Mouse (Mus musculus) spleen, adult 2 months (tissue): ENCODE results near the gene Fgfr2. TPM values are rescaled to one million over a fixed set of nuclear protein-coding genes. Genes with fewer than 3 reads are reported as not detected.
A peak's percentile ranks its signal among the peaks of the same experiment; 100 is the strongest.

ENCODE experiments used
- DNase-seq, 2 experiments: peaks; one replicate each; pipeline versions ENCODE4 v3.0.0 to v3.0.0-alpha.2; 2012 to 2021; ENCODE audit warnings: low spot score in 2 of 2, low read depth in 1 of 2
- H3K27ac ChIP-seq: fragments of 200-500 bp; 2 replicates; pipeline ENCODE4 v1.5.1; 2012; ENCODE audit warnings: low read length, inconsistent platforms; ENCODE audit not compliant: insufficient read depth
- H3K27me3 ChIP-seq: fragments of 200-500 bp; 2 replicates; pipeline ENCODE4 v1.6.1; 2012; ENCODE audit warnings: mild to moderate bottlenecking, moderate library complexity, low read length, inconsistent platforms; ENCODE audit not compliant: control insufficient read depth, insufficient read depth
- H3K36me3 ChIP-seq: fragments of 200-500 bp; 2 replicates; pipeline ENCODE4 v1.6.1; 2012; ENCODE audit warnings: mild to moderate bottlenecking, low read length, inconsistent platforms; ENCODE audit not compliant: control insufficient read depth, insufficient read depth
- H3K4me1 ChIP-seq: fragments of 200-500 bp; 2 replicates; pipeline ENCODE4 v1.6.1; 2011; ENCODE audit warnings: inconsistent platforms; ENCODE audit not compliant: control insufficient read depth, insufficient read depth, insufficient read length
- H3K4me3 ChIP-seq: fragments of 200-500 bp; 2 replicates; pipeline ENCODE4 v1.5.1; 2011; ENCODE audit warnings: mild to moderate bottlenecking, inconsistent platforms; ENCODE audit not compliant: insufficient read depth, insufficient read length; ENCODE audit errors: extremely low read depth
- CTCF ChIP-seq: fragments of 200-500 bp; IDR thresholded peaks from 2 replicates; pipeline ENCODE4 v1.5.1; 2011; ENCODE audit warnings: mild to moderate bottlenecking, inconsistent platforms; ENCODE audit not compliant: insufficient read depth, insufficient read length, insufficient replicate concordance; ENCODE audit errors: extremely low read depth
- POLR2A ChIP-seq: fragments of 200-500 bp; IDR thresholded peaks from 2 replicates; pipeline ENCODE4 v1.6.1; 2011; ENCODE audit warnings: low read depth, low read length, inconsistent platforms
- WGBS: fragments of 180-500 bp; shearing (Covaris S2); methylation state at CpG from one replicate; pipeline ENCODE4 v1.1.7; 2018; 5-methylcytosine and 5-hydroxymethylcytosine counted together
- polyA plus RNA-seq: library from polyadenylated mRNA; depleted of rRNA; stranded (reverse); fragments of >200 nt; gene quantifications from 2 replicates; pipeline ENCODE4 v1.2.3, GENCODE M21; 2012

Fgfr2 gene
- polyA plus RNA-seq, 1 experiment, result 1.6 TPM

DNA sequence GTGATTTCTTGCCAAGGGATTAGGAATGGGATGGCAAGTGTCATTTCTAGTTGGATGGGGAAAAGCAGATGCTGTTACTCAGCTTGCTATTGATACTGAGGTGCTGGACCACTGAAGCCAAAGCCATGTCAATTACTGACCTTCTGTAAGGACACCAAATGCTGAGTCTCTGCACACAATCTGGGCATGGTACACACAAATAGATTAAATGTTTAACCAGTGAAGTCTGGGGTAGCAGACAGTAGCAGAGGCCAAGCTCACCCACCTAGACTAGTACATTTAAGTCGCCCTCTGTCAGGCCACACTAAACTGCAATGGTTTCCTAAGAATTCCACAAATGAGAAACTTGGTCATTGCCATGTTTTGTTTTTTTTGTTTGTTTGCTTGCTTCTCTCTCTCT lies 794.5 kb downstream of the Fgfr2 start:
- H3K27me3 ChIP-seq, result no peaks in the 10 kb centered on the region
- H3K4me3 ChIP-seq, result no peak overlapping the region
- no peak for TF ChIP-seq CTCF
- TF ChIP-seq POLR2A, result no peak
- peaks cover 18% of the 10 kb centered on the region; the same call in 1 of the 2 replicates for H3K4me1 ChIP-seq
- DNase-seq, result no peak
- no peaks in the 10 kb centered on the region for H3K36me3 ChIP-seq
- 84% methylated on average over 1 of the region's 1 CpGs for WGBS
- H3K27ac ChIP-seq, result no peak overlapping the region

DNA sequence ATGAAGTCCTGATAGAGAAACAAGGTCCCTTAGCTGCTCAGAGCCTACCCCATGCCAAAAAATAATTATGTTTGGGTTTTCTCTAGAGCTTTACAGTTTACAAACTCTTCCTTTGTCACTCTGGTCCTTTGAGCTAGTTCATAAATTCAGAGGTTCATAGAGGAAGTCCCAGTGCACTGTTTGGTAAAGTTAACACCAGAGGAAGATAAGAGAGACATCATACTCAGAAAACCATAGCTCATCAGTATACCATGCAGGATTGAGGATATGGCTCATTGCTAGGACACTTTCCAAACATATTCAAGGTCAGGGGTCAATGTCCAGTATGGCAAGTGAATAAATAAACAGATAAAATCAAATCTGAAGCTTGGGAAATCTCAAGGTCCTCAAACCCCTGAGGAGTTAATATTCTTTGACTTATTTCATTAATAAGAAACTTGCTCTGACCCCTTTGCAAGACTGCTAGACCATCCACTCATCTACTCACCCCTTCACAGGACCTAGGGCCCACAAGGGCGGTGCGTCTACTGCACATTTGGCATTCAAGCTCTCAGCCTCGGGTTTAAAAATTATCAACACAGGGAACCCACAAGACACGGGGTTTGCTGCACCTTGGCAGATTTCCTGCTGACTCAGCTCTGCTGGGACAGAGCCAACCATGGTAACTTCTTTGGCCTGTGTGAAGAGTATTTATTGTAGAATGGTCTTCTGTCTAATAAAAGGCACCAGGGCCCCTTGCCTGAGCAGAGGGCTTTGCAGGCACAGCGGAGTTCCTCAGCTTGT lies 797.4 kb downstream of the Fgfr2 start:
- Histone ChIP-seq H3K27me3 (no peaks in the 10 kb centered on the region), H3K36me3 (no peaks in the 10 kb centered on the region), H3K4me3 (no peak overlapping the region), H3K4me1 (peaks cover 30% of the 10 kb centered on the region), H3K27ac (no peak overlapping the region)
- TF ChIP-seq POLR2A (no peak), CTCF (no peak)
- 48% methylated on average over 5 of the region's 5 CpGs for WGBS
- DNase-seq, result no peak

DNA sequence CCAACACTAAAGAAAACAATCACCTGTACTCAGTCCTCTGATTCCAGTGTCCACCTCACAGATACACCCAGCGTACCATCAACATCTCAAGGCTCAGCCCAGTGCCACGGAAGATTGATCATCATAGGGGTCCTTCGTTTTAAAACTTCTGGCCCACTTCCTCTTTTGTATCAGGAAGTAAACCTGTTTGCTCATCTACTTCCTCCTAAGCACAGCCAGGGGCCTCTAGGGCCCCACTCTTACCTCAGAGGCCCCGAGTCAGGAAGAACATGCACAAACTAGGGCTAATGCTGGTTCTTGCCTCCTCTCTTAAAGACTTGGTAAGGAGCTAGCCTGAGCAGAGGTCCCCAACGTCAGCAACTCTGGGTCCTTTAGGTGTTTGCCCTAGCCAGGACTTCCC lies 799.7 kb downstream of the Fgfr2 start:
- H3K4me1 ChIP-seq, result peaks cover 32% of the 10 kb centered on the region
- 16% methylated on average over 5 of the region's 5 CpGs for whole genome bisulfite sequencing
- H3K36me3 ChIP-seq, result no peaks in the 10 kb centered on the region
- peak overlapping the region; percentile 98 for H3K27ac ChIP-seq
- H3K4me3 ChIP-seq, result peak overlapping the region; percentile 43
- TF ChIP-seq POLR2A (peak; percentile 42; the same call in 1 of the 2 replicates), CTCF (no peak)
- DNase-seq, result peak; percentile 67 to 81
- no peaks in the 10 kb centered on the region for H3K27me3 ChIP-seq

DNA sequence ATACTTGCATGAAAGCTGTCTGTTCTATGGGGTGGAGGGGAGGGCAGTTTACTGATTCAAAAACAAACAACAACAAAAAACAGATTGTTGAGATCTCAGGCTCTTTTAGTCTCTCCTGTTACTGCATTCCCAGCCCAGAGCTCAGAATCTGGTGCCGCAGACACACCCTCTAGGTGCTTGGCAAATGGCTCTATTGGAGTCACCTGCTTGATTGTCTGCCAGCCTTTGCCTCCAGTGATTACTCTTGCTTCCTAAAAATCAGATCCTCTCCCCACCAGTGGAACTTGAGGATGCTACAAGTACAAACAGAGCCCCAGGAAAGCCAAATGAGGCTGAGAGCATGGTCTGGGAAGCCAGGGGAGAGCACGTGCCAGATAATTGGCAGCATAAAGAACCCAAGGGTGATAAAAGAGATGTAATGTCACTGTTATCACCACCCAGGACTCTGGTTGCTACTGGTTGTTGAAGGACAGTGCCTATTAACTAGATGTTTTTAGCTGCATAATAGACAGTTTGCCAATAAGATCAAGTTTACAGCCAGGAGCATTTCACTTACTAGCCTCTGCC lies 801.7 kb downstream of the Fgfr2 start:
- H3K4me3 ChIP-seq, result no peak overlapping the region

DNA sequence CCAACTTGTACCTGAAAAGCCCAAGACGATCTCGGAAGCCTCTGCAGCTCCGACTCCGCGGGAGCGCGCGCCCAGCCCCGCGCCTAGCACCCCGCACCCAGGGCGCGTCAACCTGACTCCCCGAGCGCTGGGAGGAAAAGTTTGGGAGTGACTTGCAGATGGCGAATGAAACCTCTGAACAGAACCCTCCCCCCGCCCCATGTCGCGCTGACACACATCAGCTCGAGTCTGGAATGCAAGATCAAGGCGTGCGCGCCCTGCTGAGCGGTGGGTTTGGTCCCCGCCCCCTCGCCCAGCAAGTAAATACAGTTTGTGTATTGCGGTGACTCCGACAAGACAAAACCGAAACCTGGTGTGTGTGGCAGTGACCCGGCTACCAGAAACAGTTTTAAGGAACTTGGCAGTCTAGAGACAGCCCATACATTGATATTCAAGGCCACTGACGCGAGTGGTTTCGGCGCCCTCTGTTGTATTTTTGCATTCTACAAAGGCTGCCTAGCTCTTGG lies 806.1 kb downstream of the Fgfr2 start, which contains the start of gene Chst15:
Chst15 (minus strand) TSS at position 193 of the 506 bp plus-strand sequence.
- Histone ChIP-seq H3K4me3 (peak within 1 kb of the TSS; percentile 84), H3K27ac (peak within 1 kb of the TSS; percentile 98), H3K36me3 (no peaks in the 10 kb centered on the region), H3K4me1 (peaks cover 40% of the 10 kb centered on the region), H3K27me3 (no peaks in the 10 kb centered on the region)
- whole genome bisulfite sequencing, result under 1% methylated on average over 34 of the region's 34 CpGs
- TF ChIP-seq CTCF, result no peak
- no peak; the same call in 1 of the 2 replicates for TF ChIP-seq POLR2A
- peak; percentile 73 to 79 for DNase-seq

More for the DNA sequence above, 801.7 kb downstream of the Fgfr2 start:
- TF ChIP-seq POLR2A (no peak), CTCF (no peak)
- H3K27me3 ChIP-seq, result no peaks in the 10 kb centered on the region
- peaks cover 38% of the 10 kb centered on the region for H3K4me1 ChIP-seq
- no peak overlapping the region for H3K27ac ChIP-seq
- no peaks in the 10 kb centered on the region for H3K36me3 ChIP-seq
- 87% methylated on average over 2 of the region's 2 CpGs for WGBS
- no peak for DNase-seq

DNA sequence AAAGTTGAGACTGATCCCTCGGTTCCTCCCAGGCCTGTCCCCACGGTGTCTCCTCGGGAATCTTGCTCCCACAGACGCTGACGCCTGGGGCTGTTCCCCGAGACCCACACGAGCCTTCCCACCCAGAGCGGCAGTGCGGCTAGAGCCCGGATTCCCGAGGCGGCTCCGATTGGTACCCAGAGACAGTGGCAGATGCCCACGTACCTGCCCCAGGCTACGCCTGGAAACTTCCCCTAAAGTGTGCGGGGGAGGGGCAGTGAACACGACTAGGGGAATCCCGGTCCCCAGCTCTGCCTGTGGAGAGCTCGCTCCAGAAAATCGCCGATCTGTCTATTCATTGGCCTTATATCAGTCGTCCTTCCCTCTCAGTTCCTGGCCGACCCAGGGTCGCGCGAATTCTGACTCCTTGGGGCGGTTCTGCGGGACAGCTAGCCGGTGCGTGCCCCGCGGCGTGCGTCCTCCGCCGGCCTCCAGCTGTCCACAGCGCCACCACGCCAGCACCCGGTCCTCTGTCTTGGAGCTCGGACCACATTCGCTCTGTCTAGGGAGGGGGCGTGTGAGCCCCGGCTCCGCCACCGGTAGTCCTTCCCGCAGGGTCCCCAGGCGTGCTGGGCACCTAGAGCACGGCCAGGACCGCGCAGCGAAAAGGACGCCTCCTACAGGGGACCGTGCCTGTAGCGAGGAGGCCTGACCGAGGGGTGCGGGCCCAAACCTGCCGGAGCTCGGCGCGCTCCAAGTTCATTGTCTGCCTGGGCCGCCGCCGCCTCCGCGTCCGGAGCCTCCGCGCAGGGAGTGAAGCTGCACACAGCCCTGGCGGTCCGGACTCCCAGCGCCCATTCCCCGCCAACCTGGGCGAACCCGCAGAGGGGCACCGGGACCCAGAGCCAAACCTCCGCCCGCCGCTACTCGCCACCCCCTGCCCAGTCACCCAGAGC lies 806.8 kb downstream of the Fgfr2 start:
- DNase-seq, result peak; percentile 58 to 85
- Histone ChIP-seq H3K27ac (peak overlapping the region; percentile 98), H3K27me3 (no peaks in the 10 kb centered on the region), H3K4me3 (peak overlapping the region; percentile 84), H3K36me3 (no peaks in the 10 kb centered on the region), H3K4me1 (peaks cover 35% of the 10 kb centered on the region)
- WGBS, result under 1% methylated on average over 75 of the region's 79 CpGs
- no peak for TF ChIP-seq POLR2A
- peak; percentile 23; the same call in 1 of the 2 replicates for TF ChIP-seq CTCF
